Mouse (Mus musculus) ZHBTc4 (cell line): ENCODE measurements around the gene Cenpc1.
A peak's percentile ranks its signal among the peaks of the same experiment; 100 is the strongest.

Source experiments
- DNase-seq: peaks from one replicate; pipeline ENCODE4 v3.0.0-alpha.2; 2011; ENCODE audit warnings: low read depth, low spot score

Gene Cenpc1

GRCm38 (mm10) chr5:86065101-86065875, at the start of gene Cenpc1:
TSS of gene Cenpc1 (minus strand) at chr5:86065583.
- peak; percentile 99 for DNase-seq

- no peak for DNase-seq
These were observed 48.6 kb upstream of the Cenpc1 start for GRCm38 (mm10) chr5:86113997-86114396.

GRCm38 (mm10) chr5:86113037-86113436, 47.7 kb upstream of the Cenpc1 start:
- DNase-seq: no peak

- DNase-seq: no peak
These were observed 45.7 kb upstream of the Cenpc1 start for GRCm38 (mm10) chr5:86111074-86111473.

- DNase-seq: no peak
These were observed 41.2 kb upstream of the Cenpc1 start for GRCm38 (mm10) chr5:86106610-86107009.

GRCm38 (mm10) chr5:86102176-86102575, 36.8 kb upstream of the Cenpc1 start:
- no peak for DNase-seq

- DNase-seq: no peak
These were observed 35.2 kb upstream of the Cenpc1 start for GRCm38 (mm10) chr5:86100621-86101020.

GRCm38 (mm10) chr5:86098988-86099387, 33.6 kb upstream of the Cenpc1 start:
- DNase-seq: no peak

- DNase-seq: no peak
These were observed 29.4 kb upstream of the Cenpc1 start for GRCm38 (mm10) chr5:86094754-86095153.

- DNase-seq: no peak
These were observed 21.4 kb upstream of the Cenpc1 start for GRCm38 (mm10) chr5:86086751-86087150.

- DNase-seq: no peak
These were observed 19.6 kb upstream of the Cenpc1 start for GRCm38 (mm10) chr5:86084979-86085378.

GRCm38 (mm10) chr5:86083987-86084386, 18.6 kb upstream of the Cenpc1 start:
- no peak for DNase-seq

- DNase-seq: no peak
These were observed 13.4 kb upstream of the Cenpc1 start for GRCm38 (mm10) chr5:86078720-86079334.

- DNase-seq: no peak
These were observed 7.5 kb upstream of the Cenpc1 start for GRCm38 (mm10) chr5:86072756-86073386.

- no peak for DNase-seq
These were observed 6.2 kb upstream of the Cenpc1 start, which contains the start of gene Stap1 for GRCm38 (mm10) chr5:86071538-86071937. TSS of gene Stap1 (plus strand) at chr5:86071746.

GRCm38 (mm10) chr5:86069121-86069520, 3.7 kb upstream of the Cenpc1 start:
- peak; percentile 19 for DNase-seq

- DNase-seq: no peak
These were observed 3.1 kb upstream of the Cenpc1 start for GRCm38 (mm10) chr5:86068451-86068850.

GRCm38 (mm10) chr5:86066551-86066929, 1.2 kb upstream of the Cenpc1 start:
- DNase-seq: peak; percentile 93

- DNase-seq: no peak
These were observed 630 bp upstream of the Cenpc1 start for GRCm38 (mm10) chr5:86065876-86066550.

- no peak for DNase-seq
These were observed 1.9 kb downstream of the Cenpc1 start for GRCm38 (mm10) chr5:86063501-86063900.

GRCm38 (mm10) chr5:86029820-86030219, 35.6 kb downstream of the Cenpc1 start:
- DNase-seq: no peak
